Mouse (Mus musculus) c-Kit-positive CD71-positive TER-119-negative erythroid progenitor cells, embryonic 14.5 days (primary cell): ENCODE measurements around the gene Zbtb16.

Experiments used
- DNase-seq: peaks from one replicate; pipeline ENCODE4 v3.0.0-alpha.2; 2013; ENCODE audit warnings: low read depth

Zbtb16 gene

GRCm38 (mm10) chr9:48728083-48728730 lies 107.8 kb downstream of the Zbtb16 start:
- DNase-seq = no peak

GRCm38 (mm10) chr9:48726341-48726740 lies 109.7 kb downstream of the Zbtb16 start:
- no peak for DNase-seq

- DNase-seq = no peak
Observed at GRCm38 (mm10) chr9:48725918-48726317, 110.1 kb downstream of the Zbtb16 start.

- DNase-seq = no peak
Observed at GRCm38 (mm10) chr9:48725161-48725560, 110.9 kb downstream of the Zbtb16 start.

- DNase-seq = no peak
Observed at GRCm38 (mm10) chr9:48724733-48725132, 111.3 kb downstream of the Zbtb16 start.

- DNase-seq = peak; percentile 52
Observed at GRCm38 (mm10) chr9:48723511-48724304, 112.3 kb downstream of the Zbtb16 start.

- DNase-seq = no peak
Observed at GRCm38 (mm10) chr9:48723025-48723424, 113.0 kb downstream of the Zbtb16 start.

GRCm38 (mm10) chr9:48722261-48722920 lies 113.6 kb downstream of the Zbtb16 start:
- DNase-seq = no peak

- no peak for DNase-seq
Observed at GRCm38 (mm10) chr9:48721655-48722054, 114.4 kb downstream of the Zbtb16 start.

GRCm38 (mm10) chr9:48721172-48721571 lies 114.8 kb downstream of the Zbtb16 start:
- DNase-seq = no peak

- DNase-seq = no peak
Observed at GRCm38 (mm10) chr9:48720251-48720963, 115.6 kb downstream of the Zbtb16 start.

GRCm38 (mm10) chr9:48719619-48720018 lies 116.4 kb downstream of the Zbtb16 start:
- DNase-seq = no peak

- DNase-seq = no peak
Observed at GRCm38 (mm10) chr9:48716549-48716948, 119.5 kb downstream of the Zbtb16 start.

- no peak for DNase-seq
Observed at GRCm38 (mm10) chr9:48715042-48715441, 121.0 kb downstream of the Zbtb16 start.

GRCm38 (mm10) chr9:48713779-48714178 lies 122.2 kb downstream of the Zbtb16 start:
- DNase-seq = no peak

- DNase-seq = no peak
Observed at GRCm38 (mm10) chr9:48712985-48713765, 122.8 kb downstream of the Zbtb16 start.

- no peak for DNase-seq
Observed at GRCm38 (mm10) chr9:48711826-48712225, 124.2 kb downstream of the Zbtb16 start.

- DNase-seq = no peak
Observed at GRCm38 (mm10) chr9:48711296-48711781, 124.7 kb downstream of the Zbtb16 start.

- no peak for DNase-seq
Observed at GRCm38 (mm10) chr9:48710355-48711295, 125.4 kb downstream of the Zbtb16 start.

GRCm38 (mm10) chr9:48707824-48708229 lies 128.2 kb downstream of the Zbtb16 start:
- no peak for DNase-seq
